In the genomic region with DNA sequence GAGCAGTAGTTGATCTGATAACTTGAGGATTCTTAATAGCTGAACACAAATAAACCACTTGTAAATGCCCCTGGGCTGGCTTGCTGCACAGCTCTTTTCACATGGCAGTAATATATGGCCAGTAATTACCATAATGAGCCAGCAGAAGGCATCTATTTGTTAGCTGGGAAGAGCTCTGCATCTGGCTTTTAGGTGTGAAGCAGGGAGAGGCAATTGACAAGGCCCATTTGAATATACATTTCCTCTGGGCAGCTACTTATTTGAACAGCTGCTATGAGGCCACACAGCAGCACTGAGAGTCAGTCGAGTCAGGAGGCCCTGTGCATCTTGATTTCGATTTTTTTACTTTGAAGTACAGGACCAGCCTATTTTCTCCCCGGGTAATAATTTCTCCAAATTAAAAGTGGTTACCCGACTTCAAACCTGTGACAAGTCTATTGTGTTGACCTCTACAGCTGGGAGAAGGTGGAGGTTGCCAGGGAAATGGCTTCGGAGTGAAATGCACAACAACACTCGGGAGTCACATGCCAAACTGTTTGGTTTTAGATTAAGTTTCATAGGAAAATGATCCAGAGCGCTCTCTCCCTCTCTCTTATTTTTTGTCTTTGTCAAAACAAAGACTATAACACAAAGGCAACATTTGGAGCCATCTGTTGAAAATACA, we compare ENCODE assay signal across 9 mouse cellular contexts.
DNase-seq lines count a peak whose midpoint lies in the region; ATAC-seq and TF ChIP-seq lines count a peak whose summit lies in the region.
"Had no signal": no experiment of that assay in that cellular context is flagged by ENCODE, and none has a peak within 500 bp of the region (broad histone marks: within the 10 kb centered on the region; RNA-seq: fewer than 3 reads in every experiment).

No protein-coding gene starts in this region.

- no peak for TF ChIP-seq CTCF in kidney, adult 2 months (conservative IDR thresholded peaks at IDR 0.05; ENCODE audit: insufficient read depth, insufficient read length, low read depth, low read length)

- H3K4me2 ChIP-seq in forebrain, embryonic 11.5 days (ENCODE audit: low read depth, low read length, severe bottlenecking) = no peak overlapping the region
- H3K4me2 ChIP-seq in intestine, embryonic 16.5 days (ENCODE audit: low read depth, low read length) = no peak overlapping the region
- no peak overlapping the region for H3K4me2 ChIP-seq in neural tube, embryonic 11.5 days (ENCODE audit: low read depth)

- no peak for TF ChIP-seq POLR2A in kidney, adult 2 months (IDR thresholded peaks at IDR 0.05; ENCODE audit: low read depth, low read length)

- no peaks in the 10 kb centered on the region for H3K27me3 ChIP-seq in kidney, adult 2 months (replicated peaks; ENCODE audit: control insufficient read depth, insufficient read depth, low read length)
- no peaks in the 10 kb centered on the region for H3K27me3 ChIP-seq in forebrain, embryonic 11.5 days (ENCODE audit: control insufficient read depth, insufficient read depth, low read length)
- H3K27me3 ChIP-seq in intestine, embryonic 16.5 days (replicated peaks; ENCODE audit: control insufficient read depth, insufficient read depth, low read length) = no peaks in the 10 kb centered on the region
- H3K27me3 ChIP-seq in neural tube, embryonic 11.5 days (ENCODE audit: control insufficient read depth, insufficient read depth, low read length) = no peaks in the 10 kb centered on the region

- no peak overlapping the region for H3K27ac ChIP-seq in kidney, adult 2 months (ENCODE audit: insufficient read depth, low read depth, low read length)
- no peak overlapping the region; the same call in 1 of the 2 replicates for H3K27ac ChIP-seq in forebrain, embryonic 11.5 days (ENCODE audit: low read depth, low read length)
- H3K27ac ChIP-seq in intestine, embryonic 16.5 days (ENCODE audit: low read length) = no peak overlapping the region
- H3K27ac ChIP-seq in neural tube, embryonic 11.5 days (ENCODE audit: low read depth, low read length) = 0 out of 2 replicates have a peak overlapping the region, but pooled peaks have one; percentile 1

- no peaks in the 10 kb centered on the region for H3K36me3 ChIP-seq in kidney, adult 2 months (ENCODE audit: control insufficient read depth, insufficient read depth, low read length)
- no peaks in the 10 kb centered on the region for H3K36me3 ChIP-seq in forebrain, embryonic 11.5 days (ENCODE audit: control insufficient read depth, insufficient read depth, low read length)
- H3K36me3 ChIP-seq in intestine, embryonic 16.5 days (ENCODE audit: control insufficient read depth, insufficient read depth, low read length) = no peaks in the 10 kb centered on the region
- H3K36me3 ChIP-seq in neural tube, embryonic 11.5 days (ENCODE audit: control insufficient read depth, insufficient read depth, low read length) = no peaks in the 10 kb centered on the region

- H3K4me1 ChIP-seq in kidney, adult 2 months (ENCODE audit: control insufficient read depth, insufficient read depth, low read length) = no peaks in the 10 kb centered on the region
- peaks cover 11% of the 10 kb centered on the region; the same call in 1 of the 2 replicates for H3K4me1 ChIP-seq in forebrain, embryonic 11.5 days (replicated peaks; ENCODE audit: control insufficient read depth, insufficient read depth, low read length)
- peaks cover 4% of the 10 kb centered on the region; the same call in 1 of the 2 replicates for H3K4me1 ChIP-seq in intestine, embryonic 16.5 days (ENCODE audit: control insufficient read depth, insufficient read depth, low read length)
- peaks cover 12% of the 10 kb centered on the region for H3K4me1 ChIP-seq in neural tube, embryonic 11.5 days (ENCODE audit: control insufficient read depth, insufficient read depth, low read length)

- DNase-seq in kidney, adult 2 months = peak; percentile 32
- DNase-seq in kidney, postnatal 36 days = no peak
- no peak for DNase-seq in forebrain, embryonic 11.5 days (ENCODE audit: low spot score)
- DNase-seq in neural tube, embryonic 11.5 days (ENCODE audit: low spot score) = peak; percentile 60
- no peak for DNase-seq in T-cell, adult 2 months (ENCODE audit: low spot score)
- DNase-seq in adrenal gland, postnatal 25 days = no peak
- DNase-seq: lung, postnatal 14 days had no signal

- ATAC-seq in forebrain, embryonic 11.5 days (replicated peaks; ENCODE audit: low FRiP score) = peak; percentile 65
- 0 out of 2 replicates have a peak, but pooled peaks have one; percentile 23 for ATAC-seq in intestine, embryonic 16.5 days
- peak; percentile 82 for ATAC-seq in neural tube, embryonic 11.5 days (ENCODE audit: insufficient read depth, low FRiP score, low TSS enrichment)
- no peak for ATAC-seq in erythroblast, adult 5-6 weeks (replicated peaks; ENCODE audit: low FRiP score, poor library complexity, severe bottlenecking)

- WGBS in kidney, adult 2 months = 26% methylated on average over 7 of the region's 7 CpGs
- WGBS in forebrain, embryonic 11.5 days = 20% methylated on average over 7 of the region's 7 CpGs
- 31% methylated on average over 7 of the region's 7 CpGs for WGBS in intestine, embryonic 16.5 days
- 9% methylated on average over 7 of the region's 7 CpGs for WGBS in neural tube, embryonic 11.5 days

- no peak overlapping the region for H3K4me3 ChIP-seq in kidney, adult 2 months (ENCODE audit: insufficient read depth, low read depth, low read length)
- no peak overlapping the region for H3K4me3 ChIP-seq in forebrain, embryonic 11.5 days (ENCODE audit: low read depth, low read length)
- H3K4me3 ChIP-seq in intestine, embryonic 16.5 days (ENCODE audit: low read length) = no peak overlapping the region
- no peak overlapping the region for H3K4me3 ChIP-seq in neural tube, embryonic 11.5 days (ENCODE audit: low read depth, low read length)

- H3K9me3 ChIP-seq in forebrain, embryonic 11.5 days (ENCODE audit: control insufficient read depth, low read length) = no peaks in the 10 kb centered on the region
- H3K9me3 ChIP-seq in intestine, embryonic 16.5 days (ENCODE audit: control insufficient read depth, low read length) = no peaks in the 10 kb centered on the region
- H3K9me3 ChIP-seq in neural tube, embryonic 11.5 days (ENCODE audit: control insufficient read depth, low read length) = no peaks in the 10 kb centered on the region

- H3K9ac ChIP-seq in forebrain, embryonic 11.5 days (ENCODE audit: low read length) = no peak overlapping the region
- H3K9ac ChIP-seq in intestine, embryonic 16.5 days (ENCODE audit: low read depth, low read length) = no peak overlapping the region
- H3K9ac ChIP-seq in neural tube, embryonic 11.5 days (ENCODE audit: low read length) = no peak overlapping the region

Comparison
In these comparisons a context has a peak if more than half of its experiments do, and no peak if none do; other contexts are left out.
1. DNase-seq: peak in kidney, adult 2 months (single experiment) and neural tube, embryonic 11.5 days (single experiment); none in kidney, postnatal 36 days (0 of 2), forebrain, embryonic 11.5 days (single experiment), T-cell, adult 2 months (single experiment) and adrenal gland, postnatal 25 days (single experiment).